Mouse (Mus musculus) brain, embryonic 14.5 days (tissue): ENCODE results near the gene Lgi1. TPM values are rescaled to one million over a fixed set of nuclear protein-coding genes. Genes with fewer than 3 reads are reported as not detected.
A peak's percentile ranks its signal among the peaks of the same experiment; 100 is the strongest.

Experiments
- DNase-seq: peaks from one replicate; pipeline ENCODE4 v3.0.0-alpha.2; 2011; ENCODE audit warnings: low read depth
- CTCF ChIP-seq: fragments of 200-500 bp; IDR thresholded peaks from 2 replicates; pipeline ENCODE4 v1.5.1; 2012; ENCODE audit warnings: inconsistent platforms, mild to moderate bottlenecking, moderate library complexity, borderline replicate concordance; ENCODE audit not compliant: insufficient read depth, insufficient read length; ENCODE audit errors: extremely low read depth
- POLR2A ChIP-seq: fragments of 200-500 bp; IDR thresholded peaks from 2 replicates; pipeline ENCODE4 v1.6.1; 2012; ENCODE audit warnings: mild to moderate bottlenecking, inconsistent platforms, borderline replicate concordance; ENCODE audit not compliant: poor library complexity, insufficient read depth, insufficient read length, severe bottlenecking; ENCODE audit errors: extremely low read depth
- polyA plus RNA-seq: library from polyadenylated mRNA; depleted of rRNA; stranded (reverse); fragments of >200 nt; gene quantifications from 2 replicates; pipeline ENCODE4 v1.2.3, GENCODE M21; 2012

Lgi1 gene
- polyA plus RNA-seq, 1 experiment: 11.4 TPM

- no peak for TF ChIP-seq CTCF
- no peak for TF ChIP-seq POLR2A
- peak; percentile 87 for DNase-seq
These were observed 26.0 kb upstream of the Lgi1 start for GRCm38 (mm10) chr19:38238213-38238951.

GRCm38 (mm10) chr19:38242314-38242852 is 22.0 kb upstream of the Lgi1 start:
- no peak for DNase-seq
- TF ChIP-seq CTCF: no peak

GRCm38 (mm10) chr19:38244748-38245147 is 19.6 kb upstream of the Lgi1 start:
- no peak for DNase-seq

GRCm38 (mm10) chr19:38245361-38246176 is 18.8 kb upstream of the Lgi1 start:
- peak; percentile 87 for DNase-seq
- TF ChIP-seq POLR2A: no peak
- no peak for TF ChIP-seq CTCF

More at GRCm38 (mm10) chr19:38244748-38245147, 19.6 kb upstream of the Lgi1 start:
- TF ChIP-seq CTCF (no peak), POLR2A (no peak)

- TF ChIP-seq POLR2A (no peak), CTCF (no peak)
- peak; percentile 90 for DNase-seq
These were observed 18.1 kb upstream of the Lgi1 start for GRCm38 (mm10) chr19:38246177-38246622.

GRCm38 (mm10) chr19:38249627-38250026 is 14.7 kb upstream of the Lgi1 start:
- TF ChIP-seq POLR2A (no peak), CTCF (no peak)
- peak; percentile 31 for DNase-seq

GRCm38 (mm10) chr19:38253796-38254195 is 10.5 kb upstream of the Lgi1 start:
- TF ChIP-seq CTCF (peak; percentile 52; the same call in 1 of the 2 replicates), POLR2A (no peak)
- DNase-seq: peak; percentile 70

GRCm38 (mm10) chr19:38258651-38259065 is 5.7 kb upstream of the Lgi1 start:
- DNase-seq: peak; percentile 63
- TF ChIP-seq POLR2A (no peak), CTCF (no peak)

- DNase-seq: peak; percentile 64
- no peak for TF ChIP-seq POLR2A
- no peak for TF ChIP-seq CTCF
These were observed 4.9 kb upstream of the Lgi1 start for GRCm38 (mm10) chr19:38259436-38259835.

GRCm38 (mm10) chr19:38260346-38260745 is 4.0 kb upstream of the Lgi1 start:
- TF ChIP-seq POLR2A (no peak), CTCF (no peak)
- peak; percentile 79 for DNase-seq

GRCm38 (mm10) chr19:38261351-38261750 is 3.0 kb upstream of the Lgi1 start:
- TF ChIP-seq CTCF (no peak), POLR2A (no peak)
- DNase-seq: no peak

GRCm38 (mm10) chr19:38263829-38264504 is 369 bp upstream of the Lgi1 start:
- TF ChIP-seq CTCF (peak; percentile 64), POLR2A (no peak)
- peak; percentile 87 for DNase-seq
